Mouse (Mus musculus): ENCODE results near the gene Pla1a.

- TF ChIP-seq CTCF (IDR thresholded peaks at IDR 0.05; ENCODE audit: low read depth, low read length) (no peak), POLR2A (IDR thresholded peaks at IDR 0.05; ENCODE audit: extremely low read depth, insufficient read depth, low read length) (no peak)
Measured at GRCm38 (mm10) chr16:38385184-38385634, 47.7 kb downstream of the Pla1a start.

Data from liver, adult 2 months (tissue).